Mouse (Mus musculus) liver, adult 2 months (tissue): ENCODE results near the gene Tmem120a.

Experiments
- CTCF ChIP-seq: fragments of 200-500 bp; IDR thresholded peaks from 2 replicates; pipeline ENCODE4 v1.5.1; 2011; ENCODE audit warnings: low read depth, low read length, control low read depth
- POLR2A ChIP-seq: fragments of 200-500 bp; IDR thresholded peaks from 2 replicates; pipeline ENCODE4 v1.6.1; 2011; ENCODE audit warnings: low read length, control low read depth; ENCODE audit not compliant: insufficient read depth; ENCODE audit errors: extremely low read depth

- TF ChIP-seq CTCF = no peak
- TF ChIP-seq POLR2A = no peak
Measured at GRCm38 (mm10) chr5:135709716-135710115, 34.5 kb downstream of the Tmem120a start.
